Comparison of ENCODE assay signal across 12 mouse cellular contexts in genomic region chr3:27573458-27573857, GRCm38 (mm10).
DNase-seq lines count a peak whose midpoint lies in the region; ATAC-seq and TF ChIP-seq lines count a peak whose summit lies in the region.
"Had no signal": no experiment of that assay in that cellular context is flagged by ENCODE, and none has a peak within 500 bp of the region (broad histone marks: within the 10 kb centered on the region; RNA-seq: fewer than 3 reads in every experiment).

No protein-coding gene starts in this region.

- H3K36me3 ChIP-seq in liver, embryonic 16.5 days (ENCODE audit: control insufficient read depth, insufficient read depth), result no peaks in the 10 kb centered on the region; the same call in 1 of the 2 replicates
- no peaks in the 10 kb centered on the region for H3K36me3 ChIP-seq in forebrain, embryonic 11.5 days (ENCODE audit: control insufficient read depth, insufficient read depth, low read length)
- no peaks in the 10 kb centered on the region for H3K36me3 ChIP-seq in limb, embryonic 14.5 days (ENCODE audit: control insufficient read depth, insufficient read depth, low read length)
- H3K36me3 ChIP-seq in neural tube, embryonic 15.5 days, result no peaks in the 10 kb centered on the region
- no peaks in the 10 kb centered on the region for H3K36me3 ChIP-seq in kidney, adult 2 months (ENCODE audit: control insufficient read depth, insufficient read depth, low read length)

- H3K9ac ChIP-seq in liver, embryonic 16.5 days (ENCODE audit: low read depth, low read length), result no peak overlapping the region
- H3K9ac ChIP-seq in forebrain, embryonic 11.5 days (ENCODE audit: low read length), result no peak overlapping the region
- no peak overlapping the region for H3K9ac ChIP-seq in limb, embryonic 14.5 days (ENCODE audit: low read depth, low read length, severe bottlenecking)
- H3K9ac ChIP-seq in neural tube, embryonic 15.5 days (replicated peaks), result no peak overlapping the region

- H3K27ac ChIP-seq in liver, embryonic 16.5 days (ENCODE audit: low read length), result no peak overlapping the region
- no peak overlapping the region for H3K27ac ChIP-seq in forebrain, embryonic 11.5 days (ENCODE audit: low read depth, low read length)
- H3K27ac ChIP-seq in limb, embryonic 14.5 days (replicated peaks; ENCODE audit: low read depth, low read length), result peak overlapping the region; percentile 48; the same call in 1 of the 2 replicates
- peak overlapping the region; percentile 64 for H3K27ac ChIP-seq in neural tube, embryonic 15.5 days (replicated peaks)
- H3K27ac ChIP-seq in kidney, adult 2 months (ENCODE audit: insufficient read depth, low read depth, low read length), result no peak overlapping the region

- ATAC-seq in liver, embryonic 16.5 days (ENCODE audit: low read depth), result peak; percentile 39; the same call in 1 of the 2 replicates
- ATAC-seq in forebrain, embryonic 11.5 days (replicated peaks; ENCODE audit: low FRiP score), result peak; percentile 24; the same call in 1 of the 2 replicates
- no peak for ATAC-seq in limb, embryonic 14.5 days (ENCODE audit: low FRiP score, low read depth)
- peak; percentile 77; the same call in 1 of the 2 replicates for ATAC-seq in neural tube, embryonic 15.5 days (ENCODE audit: low FRiP score)

- no peak for DNase-seq in liver
- DNase-seq in forebrain, embryonic 11.5 days (ENCODE audit: low spot score), result no peak
- DNase-seq in limb, embryonic 14.5 days (ENCODE audit: low spot score), result no peak
- DNase-seq in gastrocnemius, adult 18-20 months (ENCODE audit: low spot score), result no peak
- no peak for DNase-seq in testis, postnatal 10 days (ENCODE audit: low spot score)
- DNase-seq in kidney, adult 2 months, result no peak
- DNase-seq: kidney, postnatal 10 days; right cerebral cortex, postnatal 25 days; thymus, postnatal 25 days had no signal

- H3K9me3 ChIP-seq in liver, embryonic 16.5 days (replicated peaks; ENCODE audit: control insufficient read depth, low read length), result no peaks in the 10 kb centered on the region
- no peaks in the 10 kb centered on the region for H3K9me3 ChIP-seq in forebrain, embryonic 11.5 days (ENCODE audit: control insufficient read depth, low read length)
- H3K9me3 ChIP-seq in limb, embryonic 14.5 days (ENCODE audit: control insufficient read depth, low read length), result no peaks in the 10 kb centered on the region
- H3K9me3 ChIP-seq in neural tube, embryonic 15.5 days (replicated peaks), result no peaks in the 10 kb centered on the region

- no peak for TF ChIP-seq CTCF in kidney, adult 2 months (conservative IDR thresholded peaks at IDR 0.05; ENCODE audit: insufficient read depth, insufficient read length, low read depth, low read length)

- H3K4me2 ChIP-seq in liver, embryonic 16.5 days (ENCODE audit: low read depth, low read length), result no peak overlapping the region
- H3K4me2 ChIP-seq in forebrain, embryonic 11.5 days (ENCODE audit: low read depth, low read length, severe bottlenecking), result no peak overlapping the region
- H3K4me2 ChIP-seq in limb, embryonic 14.5 days (replicated peaks; ENCODE audit: low read depth, low read length, severe bottlenecking), result no peak overlapping the region
- H3K4me2 ChIP-seq in neural tube, embryonic 15.5 days, result no peak overlapping the region

- TF ChIP-seq POLR2A in limb, embryonic 14.5 days (IDR thresholded peaks at IDR 0.05; ENCODE audit: borderline replicate concordance, extremely low read depth, insufficient read depth, insufficient read length), result no peak
- TF ChIP-seq POLR2A in kidney, adult 2 months (IDR thresholded peaks at IDR 0.05; ENCODE audit: low read depth, low read length), result no peak

- peaks cover 6% of the 10 kb centered on the region for H3K4me1 ChIP-seq in liver, embryonic 16.5 days (ENCODE audit: control insufficient read depth, low read depth, low read length)
- H3K4me1 ChIP-seq in forebrain, embryonic 11.5 days (replicated peaks; ENCODE audit: control insufficient read depth, insufficient read depth, low read length), result no peaks in the 10 kb centered on the region
- peaks cover 21% of the 10 kb centered on the region for H3K4me1 ChIP-seq in limb, embryonic 14.5 days (ENCODE audit: control insufficient read depth, insufficient read depth, low read length)
- peaks cover 21% of the 10 kb centered on the region for H3K4me1 ChIP-seq in neural tube, embryonic 15.5 days
- H3K4me1 ChIP-seq in kidney, adult 2 months (ENCODE audit: control insufficient read depth, insufficient read depth, low read length), result peaks cover 9% of the 10 kb centered on the region; the same call in 1 of the 2 replicates

- H3K27me3 ChIP-seq in liver, embryonic 16.5 days (ENCODE audit: control insufficient read depth, insufficient read depth, low read depth, low read length), result no peaks in the 10 kb centered on the region
- H3K27me3 ChIP-seq in forebrain, embryonic 11.5 days (ENCODE audit: control insufficient read depth, insufficient read depth, low read length), result no peaks in the 10 kb centered on the region
- H3K27me3 ChIP-seq in limb, embryonic 14.5 days (ENCODE audit: control insufficient read depth, insufficient read depth, low read length), result no peaks in the 10 kb centered on the region
- H3K27me3 ChIP-seq in neural tube, embryonic 15.5 days (replicated peaks), result no peaks in the 10 kb centered on the region
- no peaks in the 10 kb centered on the region for H3K27me3 ChIP-seq in kidney, adult 2 months (replicated peaks; ENCODE audit: control insufficient read depth, insufficient read depth, low read length)

- no peak overlapping the region for H3K4me3 ChIP-seq in liver, embryonic 16.5 days (ENCODE audit: low read depth, low read length)
- no peak overlapping the region for H3K4me3 ChIP-seq in forebrain, embryonic 11.5 days (ENCODE audit: low read depth, low read length)
- no peak overlapping the region for H3K4me3 ChIP-seq in limb, embryonic 14.5 days (replicated peaks; ENCODE audit: low read length)
- no peak overlapping the region for H3K4me3 ChIP-seq in neural tube, embryonic 15.5 days (replicated peaks)
- H3K4me3 ChIP-seq in kidney, adult 2 months (ENCODE audit: insufficient read depth, low read depth, low read length), result no peak overlapping the region
- H3K4me3 ChIP-seq: myocyte had no signal

- 61% methylated on average over 11 of the region's 11 CpGs for WGBS in liver, embryonic 16.5 days (ENCODE audit: insufficient replicate concordance)
- WGBS in forebrain, embryonic 11.5 days, result 39% methylated on average over 11 of the region's 11 CpGs
- 79% methylated on average over 11 of the region's 11 CpGs for WGBS in limb, embryonic 14.5 days
- 15% methylated on average over 11 of the region's 11 CpGs for WGBS in neural tube, embryonic 15.5 days
- WGBS in kidney, adult 2 months, result 87% methylated on average over 11 of the region's 11 CpGs

Comparison
In these comparisons a context has a peak if more than half of its experiments do, and no peak if none do; other contexts are left out.
1. H3K27ac ChIP-seq: peak in limb, embryonic 14.5 days (single experiment) and neural tube, embryonic 15.5 days (single experiment); none in liver, embryonic 16.5 days (single experiment), forebrain, embryonic 11.5 days (single experiment) and kidney, adult 2 months (single experiment).